Mouse (Mus musculus): ENCODE measurements around the gene A030014E15Rik.

DNA sequence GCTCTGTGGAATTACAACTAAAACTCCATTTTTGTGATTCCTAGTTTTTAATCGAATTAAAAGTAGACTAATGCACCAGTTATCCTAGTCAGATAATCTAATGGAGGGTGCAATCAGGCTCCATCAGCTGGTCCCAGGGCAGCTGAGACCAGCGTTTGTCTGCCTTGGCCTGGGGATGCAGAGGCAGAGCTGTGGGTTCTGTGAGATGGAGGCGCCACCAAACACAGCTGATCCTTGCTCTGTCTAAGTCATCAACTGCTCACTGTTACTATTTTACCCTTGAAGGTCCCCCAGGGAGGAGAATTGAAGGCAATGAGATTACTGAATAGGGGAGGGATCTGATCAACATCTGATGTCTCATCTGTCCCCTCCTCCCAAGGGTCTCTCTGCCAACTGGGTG is 41.7 kb downstream of the A030014E15Rik start:
- no peak for TF ChIP-seq CTCF (IDR thresholded peaks at IDR 0.05; ENCODE audit: low read depth, low read length)
- TF ChIP-seq GATA2 (IDR thresholded peaks at IDR 0.05; ENCODE audit: borderline replicate concordance, low read depth, low read length): no peak
- no peak for TF ChIP-seq GATA1 (IDR thresholded peaks at IDR 0.05; ENCODE audit: borderline replicate concordance, low read length)
- TF ChIP-seq POLR2AphosphoS5 (IDR thresholded peaks at IDR 0.05; ENCODE audit: insufficient replicate concordance, low read depth, low read length): no peak
- TF ChIP-seq TAL1 (conservative IDR thresholded peaks at IDR 0.05; ENCODE audit: low read depth, low read length): no peak
